ENCODE assay signal across 10 mouse cellular contexts in the genomic region with DNA sequence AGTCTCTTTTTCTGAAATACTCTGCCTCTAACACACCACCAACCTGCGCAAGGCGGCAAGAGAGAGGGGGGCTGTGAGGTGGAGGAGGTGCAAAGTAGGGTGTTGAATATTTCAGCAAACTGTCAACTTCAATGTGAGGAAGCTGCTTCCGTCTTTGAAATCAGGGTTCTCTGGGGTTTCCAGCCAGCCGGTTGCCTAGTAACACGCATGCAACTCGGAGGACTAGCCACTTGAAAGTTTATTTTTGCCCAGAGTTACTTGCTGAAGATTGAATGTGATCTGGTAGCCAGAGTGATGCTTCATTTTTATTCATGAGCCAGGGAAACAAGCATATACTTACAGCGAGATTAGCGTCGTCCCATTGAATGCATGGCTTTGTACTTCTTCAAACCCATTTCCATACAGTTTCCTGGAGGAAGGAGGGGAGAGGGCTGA. TPM values are rescaled to one million over a fixed set of nuclear protein-coding genes. Genes with fewer than 3 reads are reported as not detected.
A peak's percentile ranks its signal among the peaks of the same experiment; 100 is the strongest.
DNase-seq lines count a peak whose midpoint lies in the region; ATAC-seq lines count a peak whose summit lies in the region.
"Had no signal": no experiment of that assay in that cellular context is flagged by ENCODE, and none has a peak within 500 bp of the region (broad histone marks: within the 10 kb centered on the region; RNA-seq: fewer than 3 reads in every experiment).

No protein-coding gene starts in this region.

- no peak overlapping the region for H3K27ac ChIP-seq in heart, embryonic 12.5 days (ENCODE audit: poor library complexity, severe bottlenecking)
- H3K27ac ChIP-seq in hindbrain, embryonic 16.5 days (ENCODE audit: low read depth, low read length) = peak overlapping the region; percentile 9; the same call in 1 of the 2 replicates
- no peak overlapping the region for H3K27ac ChIP-seq in neural tube, embryonic 11.5 days (ENCODE audit: low read depth, low read length)

- WGBS in heart, embryonic 12.5 days = 11% methylated on average over 9 of the region's 9 CpGs
- WGBS in hindbrain, embryonic 16.5 days = 3% methylated on average over 9 of the region's 9 CpGs
- WGBS in neural tube, embryonic 11.5 days = 25% methylated on average over 9 of the region's 9 CpGs

- peaks cover 25% of the 10 kb centered on the region for H3K27me3 ChIP-seq in heart, embryonic 12.5 days (replicated peaks)
- H3K27me3 ChIP-seq in hindbrain, embryonic 16.5 days (replicated peaks; ENCODE audit: control insufficient read depth, insufficient read depth, low read length) = no peaks in the 10 kb centered on the region
- no peaks in the 10 kb centered on the region for H3K27me3 ChIP-seq in neural tube, embryonic 11.5 days (ENCODE audit: control insufficient read depth, insufficient read depth, low read length)
- H3K27me3 ChIP-seq: megakaryocyte, embryonic 14.5 days had no signal

- H3K9me3 ChIP-seq in heart, embryonic 12.5 days (replicated peaks) = no peaks in the 10 kb centered on the region
- no peaks in the 10 kb centered on the region for H3K9me3 ChIP-seq in hindbrain, embryonic 16.5 days (ENCODE audit: control insufficient read depth, low read length)
- H3K9me3 ChIP-seq in neural tube, embryonic 11.5 days (ENCODE audit: control insufficient read depth, low read length) = no peaks in the 10 kb centered on the region

- H3K4me2 ChIP-seq in heart, embryonic 12.5 days = peak overlapping the region; percentile 24
- H3K4me2 ChIP-seq in hindbrain, embryonic 16.5 days (ENCODE audit: low read length) = peak overlapping the region; percentile 17; the same call in 1 of the 2 replicates
- no peak overlapping the region for H3K4me2 ChIP-seq in neural tube, embryonic 11.5 days (ENCODE audit: low read depth)

- no peaks in the 10 kb centered on the region for H3K36me3 ChIP-seq in heart, embryonic 12.5 days
- H3K36me3 ChIP-seq in hindbrain, embryonic 16.5 days (ENCODE audit: control insufficient read depth, insufficient read depth, low read length) = no peaks in the 10 kb centered on the region
- no peaks in the 10 kb centered on the region for H3K36me3 ChIP-seq in neural tube, embryonic 11.5 days (ENCODE audit: control insufficient read depth, insufficient read depth, low read length)

- peaks cover 9% of the 10 kb centered on the region for H3K4me1 ChIP-seq in heart, embryonic 12.5 days (replicated peaks)
- peaks cover 20% of the 10 kb centered on the region for H3K4me1 ChIP-seq in hindbrain, embryonic 16.5 days (ENCODE audit: control insufficient read depth, insufficient read depth, low read depth, low read length)
- peaks cover 19% of the 10 kb centered on the region for H3K4me1 ChIP-seq in neural tube, embryonic 11.5 days (ENCODE audit: control insufficient read depth, insufficient read depth, low read length)
- H3K4me1 ChIP-seq: megakaryocyte, embryonic 14.5 days had no signal

- no peak for ATAC-seq in heart, embryonic 12.5 days (ENCODE audit: insufficient number of reproducible peaks, low FRiP score)
- peak; percentile 62 for ATAC-seq in activated CD4-positive, CD25-positive, alpha-beta regulatory T cell, adult 4 months
- ATAC-seq in hindbrain, embryonic 16.5 days = peak; percentile 63
- peak; percentile 36 for ATAC-seq in neural tube, embryonic 11.5 days (ENCODE audit: insufficient read depth, low FRiP score, low TSS enrichment)

- no peak overlapping the region for H3K4me3 ChIP-seq in heart, embryonic 12.5 days
- H3K4me3 ChIP-seq in hindbrain, embryonic 16.5 days (ENCODE audit: low read length) = no peak overlapping the region
- H3K4me3 ChIP-seq in neural tube, embryonic 11.5 days (ENCODE audit: low read depth, low read length) = no peak overlapping the region
- H3K4me3 ChIP-seq: megakaryocyte, embryonic 14.5 days had no signal

- no peak for DNase-seq in heart, postnatal 14 days
- DNase-seq in neural tube, embryonic 11.5 days (ENCODE audit: low spot score) = peak; percentile 42
- DNase-seq in kidney, postnatal 14 days = no peak
- DNase-seq in urinary bladder, postnatal 4 days (ENCODE audit: low spot score in 2 of 2) = no peak
- DNase-seq in ovary, adult 18-20 months (ENCODE audit: low spot score) = no peak

- intact Hi-C loops in heart, postnatal 14 days (cut with DNase I) = no loop called here

- no peak overlapping the region for H3K9ac ChIP-seq in heart, embryonic 12.5 days
- H3K9ac ChIP-seq in hindbrain, embryonic 16.5 days (ENCODE audit: low read depth, low read length) = no peak overlapping the region
- no peak overlapping the region for H3K9ac ChIP-seq in neural tube, embryonic 11.5 days (ENCODE audit: low read length)

RNA-seq across cellular contexts. Expression of a gene that starts 33.8 kb away (rescaled TPM):
- 0.19 TPM in 1 of 2 replicates, not detected in the other for polyA plus RNA-seq in heart, embryonic 12.5 days (2016; fragmentation: Nextera tagmentation; extraction: Ambion mirVana)
- under 1 TPM in 1 of 2 experiments, not detected in 1; 0.20 TPM for total RNA-seq in heart, postnatal 14 days (2021)
- not detected for polyA plus RNA-seq in activated CD4-positive, CD25-positive, alpha-beta regulatory T cell, adult 4 months (2017; shearing (Covaris generic))
- polyA plus RNA-seq in hindbrain, embryonic 16.5 days (2015; fragmentation: Nextera tagmentation; extraction: Ambion mirVana) = 2.5 and 4.0 TPM in 2 replicates
- polyA plus RNA-seq in neural tube, embryonic 11.5 days (2014; fragmentation: Nextera tagmentation; extraction: Ambion mirVana) = 0.91 and 0.99 TPM in 2 replicates
- polyA plus RNA-seq: C2C12 had no signal
